Mouse (Mus musculus) stomach, embryonic 15.5 days (tissue): ENCODE data around the gene Atp10b. TPM values are rescaled to one million over a fixed set of nuclear protein-coding genes. Genes with fewer than 3 reads are reported as not detected.
"Not testable (repeated sequence)": the region's sequence is repeated elsewhere in the genome, so short reads cannot be mapped to it uniquely, and the experiment has no call there.

Source experiments
- ATAC-seq: fragments of 200-750 bp; cut with Nextera tagmentation; 2 replicates; pipeline ENCODE4 v1.8.0; 2017; ENCODE audit warnings: low read depth, moderate number of reproducible peaks, moderate TSS enrichment; ENCODE audit not compliant: insufficient read depth, low FRiP score
- H3K27ac ChIP-seq: fragments of 300-500 bp; sonication (generic); 2 replicates; pipeline ENCODE4 v1.5.1; 2015; ENCODE audit warnings: mild to moderate bottlenecking, inconsistent platforms
- H3K27me3 ChIP-seq: fragments of 300-500 bp; sonication (generic); replicated peaks from 2 replicates; pipeline ENCODE4 v1.6.1; 2015; ENCODE audit warnings: inconsistent platforms
- H3K36me3 ChIP-seq: fragments of 300-500 bp; sonication (generic); 2 replicates; pipeline ENCODE4 v1.6.1; 2015; ENCODE audit warnings: inconsistent platforms
- H3K4me1 ChIP-seq: fragments of 300-500 bp; sonication (generic); 2 replicates; pipeline ENCODE4 v1.6.1; 2015; ENCODE audit warnings: inconsistent platforms
- H3K4me2 ChIP-seq: fragments of 300-500 bp; sonication (generic); 2 replicates; pipeline ENCODE4 v1.6.1; 2015; ENCODE audit warnings: mild to moderate bottlenecking, inconsistent platforms
- H3K4me3 ChIP-seq: fragments of 300-500 bp; sonication (generic); replicated peaks from 2 replicates; pipeline ENCODE4 v1.5.1; 2015; ENCODE audit warnings: inconsistent platforms
- H3K9ac ChIP-seq: fragments of 300-500 bp; sonication (generic); 2 replicates; pipeline ENCODE4 v1.6.1; 2015; ENCODE audit warnings: inconsistent platforms
- H3K9me3 ChIP-seq: fragments of 300-500 bp; sonication (generic); 2 replicates; pipeline ENCODE4 v1.6.1; 2016; ENCODE audit warnings: inconsistent platforms
- WGBS: fragments of 180-500 bp; shearing (Covaris S2); methylation state at CpG from one replicate; pipeline ENCODE4 v1.1.7; 2015; 5-methylcytosine and 5-hydroxymethylcytosine counted together
- polyA plus RNA-seq: library from polyadenylated mRNA; unstranded; fragments of >200 nt; fragmentation: Nextera tagmentation; extraction: Ambion mirVana; gene quantifications from 2 replicates; pipeline ENCODE4 v1.2.1, GENCODE M21; 2015

Gene Atp10b
- polyA plus RNA-seq = 1.9 and 2.1 TPM in 2 replicates

DNA sequence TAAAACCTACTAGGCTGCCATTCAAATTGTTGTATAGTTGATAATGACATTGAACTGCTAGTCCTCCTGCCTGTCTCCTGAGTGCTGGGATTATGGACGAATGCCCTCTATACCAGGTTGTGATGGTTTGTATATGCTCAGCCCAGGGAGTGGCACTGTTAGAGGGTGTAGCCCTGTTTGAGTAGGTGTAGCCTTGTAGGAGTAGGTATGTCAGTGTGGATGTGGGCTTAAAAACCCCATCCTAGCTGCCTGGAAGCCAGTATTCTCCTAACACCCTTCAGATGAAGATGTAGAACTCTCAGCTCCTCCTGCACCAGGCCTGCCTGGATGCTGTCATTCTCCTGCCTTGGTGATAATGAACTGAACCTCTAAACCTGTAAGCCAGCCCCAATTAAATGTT is at the start of gene Atp10b:
Gene Atp10b (plus strand): TSS at position 301 of the 400 bp plus-strand sequence.
- Histone ChIP-seq H3K4me1 (no peaks in the 10 kb centered on the region), H3K4me3 (no peak within 1 kb of the TSS), H3K9me3 (no peaks in the 10 kb centered on the region), H3K4me2 (no peak within 1 kb of the TSS), H3K27ac (no peak within 1 kb of the TSS), H3K9ac (no peak within 1 kb of the TSS), H3K27me3 (no peaks in the 10 kb centered on the region), H3K36me3 (no peaks in the 10 kb centered on the region)
- WGBS = 54% methylated on average over 1 of the region's 1 CpGs
- ATAC-seq = no peak

DNA sequence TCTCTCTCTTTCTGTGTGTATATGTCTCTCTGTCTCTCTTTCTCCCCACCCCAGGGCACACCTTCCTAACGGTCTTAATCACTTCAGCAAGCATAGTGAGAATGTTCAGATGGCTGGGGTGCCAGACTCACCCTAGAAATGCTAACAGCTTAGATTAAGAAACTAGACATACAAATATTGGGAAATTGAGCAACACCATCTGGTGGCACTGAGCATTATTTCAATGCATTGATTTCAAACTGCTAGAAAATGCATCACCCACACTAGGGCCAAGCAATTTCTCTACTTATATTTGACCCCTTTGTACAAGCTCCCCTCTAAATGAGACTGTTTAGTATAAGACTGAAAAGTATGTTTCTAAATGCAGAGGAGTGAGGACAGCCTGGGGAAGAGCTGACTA is 48.3 kb upstream of the Atp10b start:
- H3K27ac ChIP-seq = no peak overlapping the region
- H3K36me3 ChIP-seq = no peaks in the 10 kb centered on the region
- no peak for ATAC-seq
- 42% methylated on average over 1 of the region's 1 CpGs for WGBS
- no peak overlapping the region for H3K4me2 ChIP-seq
- no peaks in the 10 kb centered on the region for H3K4me1 ChIP-seq
- no peaks in the 10 kb centered on the region for H3K27me3 ChIP-seq
- H3K9me3 ChIP-seq = no peaks in the 10 kb centered on the region
- no peak overlapping the region for H3K9ac ChIP-seq
- H3K4me3 ChIP-seq = no peak overlapping the region

DNA sequence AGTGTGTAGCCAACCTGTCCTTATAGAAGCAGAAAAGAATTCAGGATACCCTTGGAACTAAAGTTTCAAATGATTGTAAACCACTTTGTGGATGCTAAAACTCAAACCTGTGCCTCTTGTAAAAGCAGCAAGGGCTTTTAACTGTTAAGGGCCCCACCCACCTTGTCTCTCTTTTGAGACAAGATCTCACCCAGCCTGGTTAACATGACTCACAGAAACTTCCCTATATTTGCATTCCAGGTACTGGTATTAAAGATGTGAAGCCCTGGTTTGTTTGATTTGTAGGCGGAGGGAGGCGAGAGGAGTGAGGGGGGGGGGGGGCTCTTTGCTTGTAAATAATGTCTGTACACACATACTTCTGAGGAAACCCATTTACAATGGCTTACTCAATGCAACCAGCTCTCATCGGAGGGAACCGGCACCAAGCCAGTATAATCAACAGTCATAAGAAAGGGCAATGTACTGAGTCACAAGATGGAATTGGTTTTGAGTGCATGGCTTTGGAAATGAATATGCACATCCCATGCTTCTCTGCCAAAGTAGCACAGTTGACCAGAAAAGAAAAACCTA is 23.7 kb upstream of the Atp10b start:
- Histone ChIP-seq H3K9me3 (no peaks in the 10 kb centered on the region), H3K36me3 (no peaks in the 10 kb centered on the region), H3K27me3 (no peaks in the 10 kb centered on the region), H3K4me2 (no peak overlapping the region), H3K27ac (no peak overlapping the region), H3K4me1 (no peaks in the 10 kb centered on the region), H3K4me3 (no peak overlapping the region), H3K9ac (no peak overlapping the region)
- ATAC-seq = peak; percentile 66; the same call in 1 of the 2 replicates
- WGBS = 66% methylated on average over 4 of the region's 4 CpGs

DNA sequence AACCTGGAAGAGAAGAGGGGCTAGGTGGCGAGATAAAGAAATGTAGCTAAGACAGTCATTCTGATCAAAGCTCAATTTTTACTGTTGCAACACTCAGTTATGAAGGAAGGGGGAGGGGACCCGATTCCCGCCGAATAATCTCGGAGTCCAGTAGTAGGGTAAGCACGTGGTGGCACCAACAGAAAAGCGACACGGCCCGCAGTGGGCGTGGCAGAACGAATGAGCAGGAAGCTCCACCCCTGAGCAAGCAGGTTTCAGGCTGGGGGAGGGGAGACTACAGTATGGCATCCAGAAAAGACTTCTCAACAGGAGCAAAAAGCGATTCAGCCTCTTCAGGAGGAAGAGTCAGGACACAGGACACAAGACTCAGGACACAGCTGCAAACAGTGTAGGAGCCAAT is 23.1 kb upstream of the Atp10b start:
- not testable (repeated sequence) for H3K27me3 ChIP-seq, H3K27ac ChIP-seq, H3K4me3 ChIP-seq, H3K9me3 ChIP-seq, H3K9ac ChIP-seq, H3K36me3 ChIP-seq, H3K4me2 ChIP-seq, ATAC-seq, H3K4me1 ChIP-seq
- 68% methylated on average over 12 of the region's 12 CpGs for WGBS

DNA sequence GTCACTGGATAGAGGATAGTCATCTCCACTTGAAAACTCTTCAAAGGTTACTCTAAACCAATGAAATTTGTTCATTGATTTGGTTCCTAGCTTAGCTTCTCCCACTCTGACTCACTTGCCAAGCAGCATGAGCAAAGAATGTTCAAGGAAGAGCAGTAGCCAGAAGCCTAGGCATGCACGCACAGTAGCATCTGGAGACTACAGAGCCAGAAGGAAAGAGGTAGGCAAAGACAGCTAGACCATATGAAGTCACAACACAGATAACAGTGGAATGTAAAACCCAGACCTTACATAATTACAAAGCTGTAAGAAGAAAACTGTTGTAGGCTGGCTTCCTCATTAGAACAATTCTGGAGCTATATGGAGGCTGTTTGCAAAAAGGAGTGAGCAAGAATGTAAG is 8.4 kb upstream of the Atp10b start:
- Histone ChIP-seq H3K9me3 (no peaks in the 10 kb centered on the region), H3K27me3 (no peaks in the 10 kb centered on the region), H3K4me1 (no peaks in the 10 kb centered on the region), H3K9ac (no peak overlapping the region), H3K4me3 (no peak overlapping the region), H3K27ac (no peak overlapping the region), H3K4me2 (no peak overlapping the region), H3K36me3 (no peaks in the 10 kb centered on the region)
- WGBS = 84% methylated on average over 1 of the region's 1 CpGs
- ATAC-seq = no peak

DNA sequence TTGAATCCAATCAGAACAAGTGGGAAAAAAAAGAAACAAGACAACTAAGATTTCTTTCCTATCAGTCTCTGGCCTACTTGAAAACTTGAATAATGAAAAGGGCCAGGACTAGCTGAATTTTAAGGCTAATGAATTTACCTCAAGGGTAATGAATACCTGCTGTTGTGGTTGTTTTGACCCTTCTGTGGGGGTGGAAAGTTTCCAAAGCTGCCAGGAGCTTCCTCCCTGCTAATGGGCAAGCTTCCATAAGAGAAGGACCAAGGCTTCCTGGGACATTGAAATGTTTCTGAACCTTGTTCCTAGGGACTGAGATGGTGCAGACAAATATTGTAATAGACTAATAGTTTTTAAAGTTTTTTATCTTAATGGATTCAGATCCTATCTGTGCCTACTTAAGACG is 6.9 kb upstream of the Atp10b start:
- Histone ChIP-seq H3K27ac (no peak overlapping the region), H3K4me3 (no peak overlapping the region), H3K36me3 (no peaks in the 10 kb centered on the region), H3K4me1 (no peaks in the 10 kb centered on the region), H3K4me2 (no peak overlapping the region), H3K27me3 (no peaks in the 10 kb centered on the region), H3K9ac (no peak overlapping the region), H3K9me3 (no peaks in the 10 kb centered on the region)
- ATAC-seq = no peak
- WGBS = 61% methylated on average over 1 of the region's 1 CpGs

DNA sequence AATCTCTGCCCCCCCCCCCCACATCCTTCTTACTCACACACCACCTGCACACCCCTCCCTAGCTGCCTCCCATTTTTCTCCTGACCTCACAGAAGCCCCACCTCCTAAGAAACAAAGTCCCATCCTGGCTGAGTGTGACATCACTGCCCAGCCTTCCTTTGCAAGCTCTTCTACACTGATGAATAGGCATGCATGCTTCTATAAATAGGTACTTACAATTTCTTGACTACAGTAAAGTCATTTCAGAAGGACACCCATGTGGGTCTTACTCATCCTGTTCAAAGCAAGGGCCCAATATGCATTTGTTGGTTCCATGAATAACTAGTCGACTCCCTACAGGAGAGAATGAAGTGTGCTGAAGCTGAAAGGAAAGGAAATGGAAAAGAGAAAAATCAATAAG is 5.5 kb upstream of the Atp10b start:
- no peak for ATAC-seq
- no peaks in the 10 kb centered on the region for H3K9me3 ChIP-seq

DNA sequence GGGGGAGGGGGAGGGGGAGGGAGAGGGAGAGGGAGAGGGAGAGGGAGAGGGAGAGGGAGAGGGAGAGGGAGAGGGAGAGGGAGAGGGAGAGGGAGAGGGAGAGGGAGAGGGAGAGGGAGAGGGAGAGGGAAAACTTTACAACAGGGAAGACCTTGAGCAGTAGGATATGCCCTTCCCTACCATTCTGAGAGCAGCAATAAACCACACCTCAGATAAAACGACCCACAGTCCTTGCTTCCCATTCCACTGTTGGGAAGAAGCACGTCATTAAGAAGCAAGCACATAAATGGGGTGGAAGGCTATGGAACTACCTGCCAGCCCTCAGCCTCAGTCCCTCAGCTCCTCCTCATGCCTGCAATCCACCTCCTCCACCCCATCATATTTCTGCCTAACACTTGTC is 4.8 kb upstream of the Atp10b start:
- not testable (repeated sequence) for H3K27me3 ChIP-seq, H3K9me3 ChIP-seq, ATAC-seq, H3K9ac ChIP-seq, H3K4me1 ChIP-seq, H3K27ac ChIP-seq, H3K4me3 ChIP-seq, H3K36me3 ChIP-seq, H3K4me2 ChIP-seq
- 71% methylated on average over 2 of the region's 2 CpGs for WGBS

More for the DNA sequence above, 5.5 kb upstream of the Atp10b start:
- Histone ChIP-seq H3K4me2 (no peak overlapping the region), H3K27me3 (no peaks in the 10 kb centered on the region), H3K9ac (no peak overlapping the region), H3K4me1 (no peaks in the 10 kb centered on the region), H3K27ac (no peak overlapping the region), H3K4me3 (no peak overlapping the region), H3K36me3 (no peaks in the 10 kb centered on the region)
- 76% methylated on average over 1 of the region's 1 CpGs for WGBS

DNA sequence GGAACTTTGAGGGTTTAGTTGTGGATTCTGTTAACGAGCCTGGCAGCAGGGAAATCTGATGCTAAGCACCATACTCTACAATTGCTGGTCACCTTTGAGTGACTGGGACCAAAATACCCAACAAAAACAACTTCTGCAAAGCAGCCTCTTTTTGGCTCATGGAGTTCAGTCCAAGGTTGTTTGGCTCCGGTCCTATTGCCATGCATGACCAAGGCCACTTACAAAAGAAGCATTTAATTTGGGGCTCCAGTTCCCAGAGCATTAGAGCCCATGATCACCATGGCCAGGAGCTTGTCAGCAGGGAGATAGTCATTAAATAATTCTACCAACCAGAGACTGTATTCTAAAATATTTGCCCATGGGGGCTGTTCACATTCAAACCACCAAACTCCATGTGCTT is 2.3 kb upstream of the Atp10b start:
- no peak for ATAC-seq
- Histone ChIP-seq H3K4me3 (no peak overlapping the region), H3K27ac (no peak overlapping the region), H3K4me1 (no peaks in the 10 kb centered on the region), H3K9me3 (no peaks in the 10 kb centered on the region), H3K9ac (no peak overlapping the region), H3K27me3 (no peaks in the 10 kb centered on the region), H3K4me2 (no peak overlapping the region), H3K36me3 (no peaks in the 10 kb centered on the region)
- 70% methylated on average over 2 of the region's 2 CpGs for WGBS

DNA sequence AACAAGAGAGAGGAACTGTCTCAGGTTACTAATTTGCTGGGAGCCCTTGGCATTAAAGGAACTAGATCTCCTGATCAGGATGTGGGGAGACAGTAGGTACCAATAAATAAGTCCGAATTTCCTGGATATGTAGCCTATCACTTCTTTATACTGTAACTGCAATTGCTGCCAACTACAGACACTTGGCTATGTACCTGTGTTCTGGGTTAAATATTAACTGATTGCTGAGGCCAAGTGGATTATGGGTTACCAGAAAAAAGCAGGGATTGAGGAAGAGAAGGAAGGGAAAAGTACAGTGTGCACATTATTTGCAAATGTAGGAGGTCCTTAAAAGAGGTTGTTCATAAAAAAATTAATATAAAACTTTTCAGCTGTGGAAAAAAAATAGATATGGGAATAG is 1.3 kb upstream of the Atp10b start:
- H3K27me3 ChIP-seq = no peaks in the 10 kb centered on the region
- ATAC-seq = no peak; the same call in 1 of the 2 replicates
- no peak overlapping the region for H3K4me3 ChIP-seq
- WGBS = 85% methylated on average over 1 of the region's 1 CpGs
- H3K36me3 ChIP-seq = no peaks in the 10 kb centered on the region
- H3K9me3 ChIP-seq = no peaks in the 10 kb centered on the region
- H3K4me1 ChIP-seq = no peaks in the 10 kb centered on the region
- H3K4me2 ChIP-seq = no peak overlapping the region
- no peak overlapping the region for H3K9ac ChIP-seq
- H3K27ac ChIP-seq = no peak overlapping the region

DNA sequence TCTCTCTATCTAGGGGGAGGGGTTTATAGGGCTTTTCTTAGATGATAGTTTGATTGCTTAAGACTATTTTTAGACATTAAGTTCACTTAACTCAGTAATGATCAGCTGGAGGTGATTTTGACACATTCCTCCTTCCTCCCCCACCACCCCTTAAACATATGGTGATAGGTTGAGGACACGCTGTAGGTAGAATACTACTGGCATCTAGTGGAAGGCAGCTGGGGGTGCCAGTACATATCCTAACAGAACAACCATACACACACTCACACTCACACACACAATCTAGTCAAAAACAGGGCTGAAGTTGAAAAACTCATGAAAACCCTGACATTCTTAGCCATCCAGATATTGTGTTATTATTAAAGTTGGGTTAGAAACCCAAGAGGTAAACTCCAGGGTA is 5.3 kb downstream of the Atp10b start:
- ATAC-seq = no peak
- Histone ChIP-seq H3K9ac (no peak overlapping the region), H3K4me3 (no peak overlapping the region), H3K4me1 (no peaks in the 10 kb centered on the region), H3K27ac (no peak overlapping the region), H3K9me3 (no peaks in the 10 kb centered on the region), H3K36me3 (no peaks in the 10 kb centered on the region), H3K4me2 (no peak overlapping the region), H3K27me3 (no peaks in the 10 kb centered on the region)
- 70% methylated on average over 1 of the region's 1 CpGs for WGBS

DNA sequence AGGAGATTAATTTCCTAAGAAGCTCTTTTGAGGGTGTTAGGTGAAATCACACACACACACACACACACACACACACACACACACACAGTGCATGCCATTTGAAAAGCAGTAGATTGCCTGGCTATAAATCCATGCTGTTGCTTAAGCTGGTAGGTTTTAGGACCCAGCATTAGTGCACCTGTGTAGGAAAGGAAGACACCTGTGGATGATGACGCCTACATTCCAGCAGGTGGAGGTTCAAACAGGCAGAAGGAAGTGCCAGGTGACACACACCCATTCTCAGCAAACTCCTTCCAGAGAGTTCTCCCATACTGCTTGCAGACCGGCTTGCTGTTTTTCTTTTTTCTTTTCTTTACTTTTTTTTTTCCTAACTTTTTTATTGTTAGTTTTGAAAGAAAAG is 5.7 kb downstream of the Atp10b start:
- Histone ChIP-seq H3K4me2 (no peak overlapping the region), H3K27ac (no peak overlapping the region), H3K27me3 (no peaks in the 10 kb centered on the region), H3K4me1 (no peaks in the 10 kb centered on the region), H3K36me3 (no peaks in the 10 kb centered on the region), H3K4me3 (no peak overlapping the region), H3K9me3 (no peaks in the 10 kb centered on the region), H3K9ac (no peak overlapping the region)
- ATAC-seq = no peak
- 65% methylated on average over 2 of the region's 2 CpGs for WGBS

DNA sequence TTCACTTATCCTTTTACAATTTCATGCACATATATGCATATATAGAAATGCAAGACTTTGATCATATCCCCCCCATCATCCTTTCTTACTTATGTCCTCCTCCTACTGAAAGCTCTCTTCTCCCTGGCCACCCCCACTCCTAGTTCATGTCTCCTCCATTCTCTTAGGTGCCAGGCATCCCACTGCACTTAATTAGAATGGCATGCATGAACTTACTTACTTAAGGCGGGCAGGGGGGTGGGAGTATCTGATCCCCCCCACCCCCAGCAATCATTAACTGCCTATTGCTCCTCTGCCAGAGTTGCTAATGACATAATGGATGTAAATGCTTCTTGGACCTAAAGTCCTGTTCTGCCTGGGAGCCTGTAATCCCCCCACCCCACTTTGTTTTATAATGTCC is 9.1 kb downstream of the Atp10b start:
- Histone ChIP-seq H3K9ac (no peak overlapping the region), H3K4me3 (no peak overlapping the region), H3K4me1 (no peaks in the 10 kb centered on the region), H3K27me3 (no peaks in the 10 kb centered on the region), H3K4me2 (no peak overlapping the region), H3K27ac (no peak overlapping the region), H3K9me3 (no peaks in the 10 kb centered on the region), H3K36me3 (no peaks in the 10 kb centered on the region)
- ATAC-seq = no peak
- 65% methylated on average over 1 of the region's 1 CpGs for WGBS
